Mouse (Mus musculus): ENCODE results near the gene Nubpl.

GRCm38 (mm10) chr12:52317635-52318034 lies 220.1 kb downstream of the Nubpl start:
- TF ChIP-seq CTCF (IDR thresholded peaks at IDR 0.05; ENCODE audit: control insufficient read depth, insufficient read depth, insufficient read length) (no peak), MAX (IDR thresholded peaks at IDR 0.05) (no peak), MYOG (IDR thresholded peaks at IDR 0.05; ENCODE audit: control insufficient read depth, extremely low read depth, insufficient read length) (no peak)

Data from C2C12 (cell line).